Mouse (Mus musculus): ENCODE measurements at regions not wholly inside any gene's neighbourhood (a gene's known extent, or its start where the extent isn't known, plus 50 kb on each side); places are given as distances from the start of the nearest gene placed in this dataset.
A peak's percentile ranks its signal among the peaks of the same experiment; 100 is the strongest.

DNA sequence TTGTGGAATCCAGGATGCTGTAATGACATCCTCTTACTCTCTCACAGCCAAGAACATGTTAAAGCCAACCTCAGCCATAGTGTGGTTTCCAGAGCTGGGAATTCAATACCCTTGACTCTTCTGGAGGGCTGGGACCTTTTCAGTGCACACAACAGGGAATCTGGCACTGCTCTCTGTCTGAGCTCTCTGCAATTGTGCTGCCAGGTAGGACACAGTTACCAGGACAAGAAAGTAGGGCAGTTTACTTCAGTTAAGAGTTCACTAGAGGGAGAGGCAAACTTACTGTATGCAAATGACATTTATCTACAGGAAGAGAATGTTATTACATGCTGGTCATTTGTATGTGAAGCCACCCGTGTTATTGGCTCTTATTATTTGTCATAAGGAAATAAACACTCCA is 197.6 kb downstream of the Arl4a start:
- no peak for DNase-seq (ENCODE audit: low read depth, low spot score)

DNA sequence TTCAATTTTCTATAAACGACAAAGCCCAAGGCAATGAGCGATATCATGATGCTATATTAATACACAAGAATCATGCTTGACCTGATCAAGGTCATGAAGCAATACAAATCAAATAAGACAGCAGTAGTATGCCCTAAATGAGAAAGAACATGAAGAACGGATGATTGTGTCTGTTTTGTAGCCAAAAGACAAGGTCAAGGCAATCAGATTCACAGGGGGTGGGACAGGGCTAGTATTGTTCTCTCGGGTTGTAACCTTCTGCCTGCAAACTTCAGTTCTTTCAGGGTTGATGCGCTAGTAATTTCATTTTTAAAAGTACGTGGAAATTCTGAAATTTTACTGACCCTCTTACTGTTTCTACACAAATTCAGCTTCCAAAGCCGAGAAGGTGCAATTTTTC is 206.7 kb downstream of the Arl4a start:
- DNase-seq (ENCODE audit: low read depth, low spot score) = no peak

GRCm38 (mm10) chr12:39830530-39830929 is 207.3 kb downstream of the Arl4a start:
- no peak for DNase-seq (ENCODE audit: low read depth, low spot score)

- no peak for DNase-seq (ENCODE audit: low read depth, low spot score)
These were observed 215.2 kb downstream of the Arl4a start for GRCm38 (mm10) chr12:39822671-39823070.

- no peak for DNase-seq (ENCODE audit: low read depth, low spot score)
These were observed 236.3 kb downstream of the Arl4a start for GRCm38 (mm10) chr12:39801536-39801935.

- no peak for DNase-seq (ENCODE audit: low read depth, low spot score)
These were observed 240.0 kb downstream of the Arl4a start for GRCm38 (mm10) chr12:39797843-39798242.

DNA sequence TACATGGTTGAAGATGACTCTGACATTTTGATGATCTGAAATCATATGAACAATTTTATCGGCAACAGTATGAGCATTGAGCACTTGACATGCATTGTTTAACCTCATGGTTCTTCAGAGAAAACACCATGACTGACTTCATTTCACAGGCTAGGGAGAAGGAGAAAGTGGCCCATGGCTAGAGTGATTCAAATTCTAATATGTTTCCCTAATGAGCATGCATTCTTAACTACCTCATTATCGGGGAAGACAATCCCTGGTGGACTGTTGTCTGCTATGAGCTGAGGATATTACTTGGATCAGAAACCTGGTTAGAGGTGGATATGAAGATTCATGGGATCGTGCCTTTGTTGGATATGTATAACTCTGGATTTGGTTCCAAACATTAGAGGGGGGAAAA is 240.9 kb downstream of the Arl4a start:
- DNase-seq (ENCODE audit: low read depth, low spot score) = no peak

DNA sequence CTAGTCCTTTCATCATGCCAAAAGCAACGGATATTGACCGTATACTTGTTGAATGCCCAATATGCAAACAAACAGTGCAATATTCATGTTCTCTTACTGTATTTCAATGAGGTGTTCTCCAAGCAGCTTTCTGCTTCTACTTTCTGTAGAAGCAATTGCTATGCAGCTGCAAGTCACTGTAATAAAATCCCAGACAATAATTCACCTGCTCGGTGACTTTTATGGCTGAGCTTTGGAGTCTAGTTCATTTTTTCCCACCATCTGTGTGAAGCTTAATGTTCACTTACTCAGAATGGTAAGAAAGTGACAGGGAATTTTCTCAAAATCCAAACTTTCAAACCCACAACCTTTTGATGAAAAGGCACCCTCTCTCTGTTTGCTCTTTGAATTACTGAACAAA is 252.8 kb downstream of the Arl4a start:
- no peak for DNase-seq (ENCODE audit: low read depth, low spot score)

DNA sequence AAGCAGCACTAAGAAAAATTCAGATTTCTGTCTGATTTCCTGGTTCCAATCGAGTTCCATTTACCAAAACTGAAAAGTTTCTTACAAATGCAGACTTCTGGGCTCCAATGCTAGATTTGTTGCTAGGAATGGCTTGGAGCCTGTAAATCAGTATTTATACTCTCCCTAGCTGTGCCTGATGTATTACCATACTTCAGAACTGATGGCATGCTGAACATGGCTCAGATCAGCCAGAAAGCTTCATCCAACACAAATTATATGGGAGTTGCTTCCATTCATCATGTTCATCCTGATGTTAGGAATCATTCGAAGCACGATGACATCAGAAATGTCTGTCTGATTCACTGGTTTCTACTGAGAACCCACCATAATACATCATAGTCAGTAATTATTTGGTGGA is 253.3 kb downstream of the Arl4a start:
- DNase-seq (ENCODE audit: low read depth, low spot score) = no peak

GRCm38 (mm10) chr12:39776173-39776572 is 261.7 kb downstream of the Arl4a start:
- no peak for DNase-seq (ENCODE audit: low read depth, low spot score)

DNA sequence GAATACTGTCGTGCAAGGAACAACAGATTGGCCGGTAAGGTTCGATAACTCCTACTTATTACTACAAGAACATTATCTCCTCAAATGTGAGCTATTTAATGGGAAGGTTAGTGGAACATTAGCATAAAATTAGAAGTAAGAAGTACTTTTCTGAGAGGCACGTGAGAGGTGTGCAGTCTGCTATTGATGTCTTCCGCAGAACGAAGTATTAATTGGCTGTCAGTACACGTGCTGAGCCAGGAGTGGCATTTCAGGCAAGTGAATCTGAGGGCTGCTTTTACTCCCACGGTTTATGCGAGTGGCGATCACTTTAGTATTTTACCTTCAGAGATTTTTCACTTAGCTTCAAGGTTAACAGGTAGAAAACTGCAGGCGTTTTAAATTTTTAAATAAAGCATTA is 270.8 kb downstream of the Arl4a start:
- DNase-seq (ENCODE audit: low read depth, low spot score) = no peak

- DNase-seq (ENCODE audit: low read depth, low spot score) = no peak
These were observed 274.3 kb downstream of the Arl4a start for GRCm38 (mm10) chr12:39763529-39763928.

DNA sequence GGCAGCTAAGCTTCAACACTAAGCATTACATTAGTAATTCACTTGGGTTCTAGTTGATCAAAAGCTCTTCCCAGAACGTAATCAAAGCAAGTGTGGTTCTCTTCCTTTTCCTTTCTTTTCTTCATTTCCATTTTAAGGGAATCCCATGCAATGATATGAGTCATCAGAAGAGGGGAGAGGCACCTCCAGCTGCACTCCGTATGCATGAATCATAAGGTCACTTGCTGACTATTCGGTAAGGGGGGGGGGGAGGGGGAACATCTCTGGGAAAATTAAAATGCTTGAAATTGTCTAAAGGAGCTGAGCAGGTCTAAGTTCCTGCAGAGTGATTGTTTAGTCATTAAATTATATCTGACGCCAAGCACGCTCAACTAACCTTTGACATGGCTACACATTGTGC is 275.9 kb downstream of the Arl4a start:
- no peak for DNase-seq (ENCODE audit: low read depth, low spot score)

DNA sequence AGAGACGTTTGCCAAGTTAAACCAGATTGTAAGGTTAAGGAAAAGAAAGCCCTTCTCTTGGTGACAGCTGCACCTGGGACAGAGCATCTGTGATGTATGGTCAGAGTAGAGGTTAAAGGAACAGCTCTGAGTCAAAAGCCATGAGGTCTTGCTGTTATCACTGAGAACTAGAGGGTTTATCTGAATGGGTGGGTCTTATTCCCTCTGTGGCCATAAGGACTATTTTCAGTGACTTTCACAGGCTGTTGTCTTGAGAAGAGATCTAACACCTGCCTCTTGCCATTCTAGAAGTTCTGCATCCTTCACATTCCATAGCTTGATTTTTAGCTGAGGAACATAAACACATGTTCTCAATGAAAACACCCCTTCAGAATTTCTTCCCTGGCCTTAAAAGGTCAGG is 276.5 kb downstream of the Arl4a start:
- no peak for DNase-seq (ENCODE audit: low read depth, low spot score)

DNA sequence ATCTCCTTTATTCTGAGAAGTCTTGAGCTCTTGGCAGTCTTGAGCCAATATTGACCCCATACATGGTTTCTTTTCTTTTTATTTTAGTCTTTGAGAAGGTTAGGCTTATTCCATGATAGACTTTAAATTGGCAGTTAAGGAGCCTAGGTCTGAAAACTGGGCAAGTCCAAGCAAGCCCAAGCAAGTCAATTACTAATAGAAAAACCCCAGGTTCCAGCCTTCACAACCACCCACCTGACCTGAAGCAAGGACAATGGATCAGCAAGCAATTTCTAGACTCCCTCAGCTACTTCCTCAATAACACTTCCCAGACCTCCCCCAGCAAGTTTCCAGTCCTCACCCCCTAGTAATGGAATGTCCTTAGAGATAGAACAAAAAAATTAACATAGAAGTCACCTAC is 279.9 kb downstream of the Arl4a start:
- DNase-seq (ENCODE audit: low read depth, low spot score) = no peak

- no peak for DNase-seq (ENCODE audit: low read depth, low spot score)
These were observed 286.0 kb downstream of the Arl4a start for GRCm38 (mm10) chr12:39751850-39752249.

DNA sequence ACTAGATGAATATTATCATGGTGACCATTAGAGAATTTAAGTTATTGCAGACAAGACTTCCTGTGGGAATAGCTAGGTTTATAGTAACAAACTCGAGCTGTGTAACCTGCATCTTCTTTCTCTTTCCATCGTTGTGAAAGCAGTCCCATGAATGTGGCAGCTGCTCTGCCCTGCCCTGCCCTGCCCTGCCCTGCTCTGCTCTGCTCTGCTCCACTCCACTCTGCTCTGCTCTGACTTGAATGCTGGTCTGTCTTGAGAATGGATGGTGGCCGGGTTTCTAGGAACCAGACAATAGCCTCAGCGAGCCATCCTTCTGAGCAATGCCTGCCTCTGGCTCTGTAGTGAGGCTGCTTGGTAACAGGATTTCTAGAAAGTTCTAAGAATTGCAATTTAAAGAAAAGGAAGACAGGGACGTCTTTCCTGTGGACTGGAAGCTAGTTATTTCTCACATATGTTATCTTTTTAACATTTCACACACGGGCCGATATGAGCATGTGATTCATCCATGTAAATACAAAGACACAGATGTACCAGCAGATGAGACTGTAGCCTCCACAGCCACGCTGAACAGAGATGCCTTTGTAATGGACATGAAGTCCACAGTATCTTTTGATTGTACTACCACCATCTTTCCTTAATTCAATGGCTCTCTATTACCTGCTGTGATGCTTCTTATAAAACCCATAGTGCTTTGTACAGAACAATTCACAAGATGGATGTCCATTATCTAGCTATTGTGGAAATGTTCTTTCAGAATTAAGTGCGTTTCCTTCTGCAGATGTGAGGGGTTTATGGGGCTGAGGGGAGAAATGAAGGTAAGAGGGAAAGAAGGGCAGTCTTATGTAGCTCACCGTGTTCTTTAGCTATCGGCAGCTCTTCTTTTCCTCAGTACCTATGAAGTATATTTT is 295.4 kb downstream of the Arl4a start:
- no peak for DNase-seq (ENCODE audit: low read depth, low spot score)

DNA sequence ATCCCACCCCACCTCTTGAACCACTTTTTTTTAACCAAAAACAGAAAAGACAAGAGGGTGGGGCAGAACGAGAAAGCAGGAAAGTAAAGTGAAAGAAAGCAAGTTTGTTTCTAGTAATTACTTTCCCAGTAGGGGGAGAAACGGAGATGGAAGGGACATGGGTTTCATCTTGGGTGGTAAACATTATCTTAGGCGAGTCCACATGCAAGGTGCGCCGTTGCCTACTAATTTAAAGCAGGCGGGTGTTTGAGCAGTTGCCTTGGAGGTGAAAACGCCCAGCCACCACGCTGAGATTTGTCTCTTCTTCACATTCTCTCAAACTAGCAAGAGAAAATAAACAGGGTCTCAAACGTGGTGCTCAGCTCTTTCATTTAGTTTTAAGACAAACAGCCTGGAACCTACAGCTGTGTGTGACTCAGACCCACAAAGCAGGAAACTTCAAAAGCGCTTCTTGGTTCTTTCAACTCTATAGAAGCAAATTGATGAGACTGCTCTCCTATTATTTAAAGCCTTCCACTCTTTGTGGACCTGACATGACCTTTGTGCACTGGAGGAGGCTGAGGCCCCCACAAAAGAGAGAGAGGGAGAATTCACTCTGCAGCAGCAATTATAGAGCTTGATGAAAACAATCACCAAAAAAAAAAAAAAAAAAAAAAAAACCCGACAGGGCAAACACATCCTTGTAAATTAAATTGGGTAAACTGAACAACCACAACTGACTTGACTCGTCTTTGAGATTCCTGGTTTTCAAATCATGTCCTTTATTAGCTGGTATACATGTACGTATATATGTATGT is 296.6 kb downstream of the Arl4a start:
- peak; percentile 45 for DNase-seq (ENCODE audit: low read depth, low spot score)

DNA sequence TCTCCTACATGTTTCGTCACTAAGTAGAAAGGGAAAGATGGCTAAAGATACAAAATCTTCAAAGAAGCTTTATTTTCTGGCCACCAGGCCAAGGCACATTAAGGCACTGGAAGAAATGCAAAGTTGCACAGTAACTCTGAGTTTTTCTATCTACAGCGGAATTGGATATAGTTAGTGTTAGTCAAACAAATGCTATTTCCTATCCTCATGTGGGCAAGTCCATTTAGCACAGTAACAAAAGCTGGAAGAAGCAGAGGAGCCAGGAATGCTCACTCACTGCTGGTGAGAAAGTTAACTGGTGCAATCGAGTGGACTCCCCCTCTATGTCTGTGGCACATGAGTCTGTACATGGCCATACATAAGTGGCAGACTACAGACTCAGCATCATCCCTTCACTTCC is 300.9 kb downstream of the Arl4a start:
- DNase-seq (ENCODE audit: low read depth, low spot score) = no peak

DNA sequence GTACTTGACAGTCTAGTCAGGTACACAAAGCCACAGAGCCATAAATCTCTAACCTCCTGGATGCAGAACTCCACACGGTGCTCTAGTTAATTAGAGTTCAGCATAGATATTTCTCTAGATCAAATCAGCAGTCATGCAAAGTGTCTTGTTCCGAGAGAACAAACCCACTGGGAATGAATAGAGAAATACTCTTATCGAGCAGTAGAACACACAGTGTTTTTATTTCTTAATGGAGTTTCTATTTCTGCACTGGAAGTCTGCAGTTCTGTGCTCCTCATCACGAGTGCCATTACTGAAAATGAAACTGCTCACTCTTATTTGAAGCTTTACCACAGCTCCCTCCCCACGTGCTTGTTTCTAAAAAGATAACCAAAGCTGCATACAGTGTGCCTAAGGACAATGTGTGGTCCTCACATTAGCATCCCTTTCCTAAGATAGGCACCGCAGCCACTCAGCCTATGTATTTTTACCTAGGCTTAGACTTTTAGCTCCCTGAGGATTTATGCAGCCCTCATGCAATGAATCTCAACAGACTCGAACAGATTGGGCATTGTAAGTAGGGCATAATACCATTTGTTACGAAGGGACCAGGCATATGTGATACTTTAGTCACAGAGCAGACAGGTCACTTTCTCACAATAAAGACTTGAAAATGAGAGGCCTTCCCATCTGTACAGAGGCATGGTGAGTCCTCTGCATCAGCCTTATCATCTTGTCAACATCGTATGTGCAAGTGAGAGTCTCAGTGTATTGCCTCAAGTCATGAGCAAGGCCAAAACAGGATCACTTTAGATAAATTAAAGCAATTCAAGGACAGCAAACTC is 301.5 kb downstream of the Arl4a start:
- no peak for DNase-seq (ENCODE audit: low read depth, low spot score)

DNA sequence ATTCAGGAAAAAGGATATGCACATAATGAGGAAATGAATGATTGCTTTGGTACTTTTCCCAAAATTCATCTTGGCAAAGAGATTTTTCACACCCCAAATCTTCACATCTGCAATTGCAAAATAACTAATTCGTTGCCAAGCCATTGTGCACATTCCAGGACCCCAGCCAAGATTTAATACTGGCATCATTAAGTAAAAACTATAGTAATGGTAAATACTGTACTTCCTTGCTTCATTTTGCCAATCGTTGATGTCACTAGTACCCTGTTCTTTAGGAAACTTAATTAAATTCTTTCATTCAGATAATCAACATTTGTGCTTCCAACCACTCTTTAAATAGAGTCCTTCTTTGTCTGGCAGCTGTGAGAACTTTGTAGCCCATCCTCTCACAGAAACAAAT is 303.6 kb downstream of the Arl4a start:
- no peak for DNase-seq (ENCODE audit: low read depth, low spot score)

- no peak for DNase-seq (ENCODE audit: low read depth, low spot score)
These were observed 306.6 kb downstream of the Arl4a start for GRCm38 (mm10) chr12:39731177-39731576.
